Mouse (Mus musculus): ENCODE results near the gene Zc3hav1.

DNA sequence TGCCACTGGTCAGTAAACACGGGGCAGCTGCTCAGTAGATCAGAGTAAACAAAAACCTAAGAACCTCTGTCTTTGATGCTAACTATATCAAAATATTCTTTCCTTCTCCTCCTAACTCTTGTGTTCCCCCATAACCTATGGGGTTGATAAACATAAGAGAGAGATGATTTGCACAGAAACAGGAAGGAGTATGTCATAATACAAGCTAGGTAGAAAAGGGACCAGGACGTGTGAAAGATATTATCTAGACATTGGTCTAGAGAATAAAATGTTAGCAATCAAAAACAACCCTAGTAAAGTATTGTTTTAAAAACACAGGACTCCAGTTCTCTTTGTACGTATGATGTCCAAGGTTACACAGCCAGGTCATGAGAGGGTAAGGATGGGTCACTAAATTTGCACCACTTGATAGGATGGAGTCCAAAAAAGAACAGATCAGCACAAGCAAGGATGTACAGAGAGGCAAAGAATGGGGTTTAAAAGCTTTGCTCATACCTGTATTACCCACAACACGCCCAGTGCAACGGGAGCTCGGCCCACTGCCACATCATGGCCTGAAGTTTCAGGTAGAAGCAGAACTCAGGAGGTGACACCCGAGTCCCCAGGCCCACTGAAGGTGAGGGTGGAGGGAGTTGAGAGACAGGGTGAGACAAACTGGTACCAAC lies 10.3 kb downstream of the Zc3hav1 start:
- TF ChIP-seq CTCF (IDR thresholded peaks at IDR 0.05; ENCODE audit: low read depth, low read length) = no peak
- TF ChIP-seq EP300 (IDR thresholded peaks at IDR 0.05; ENCODE audit: insufficient read depth, low read depth, low read length) = no peak
